Mouse (Mus musculus) heart, embryonic 14.5 days (tissue): ENCODE results near the gene Kcnj9. TPM values are rescaled to one million over a fixed set of nuclear protein-coding genes. Genes with fewer than 3 reads are reported as not detected.

Experiments used
- ATAC-seq: fragments of 200-750 bp; cut with Nextera tagmentation; 2 replicates; pipeline ENCODE4 v1.8.0; 2017; ENCODE audit warnings: low read depth, moderate TSS enrichment; ENCODE audit not compliant: insufficient number of reproducible peaks, insufficient read depth, low FRiP score
- H3K27ac ChIP-seq, 2 experiments: fragments of 200-500 bp in 1 of 2; fragments of 300-500 bp in 1 of 2; sonication (generic) in 1 of 2; replicated peaks in 1 of 2; 2 replicates each; pipeline ENCODE4 v1.5.1; 2012 to 2014; ENCODE audit warnings: low read depth in 2 of 2, low read length in 2 of 2, control low read depth in 1 of 2, mild to moderate bottlenecking in 1 of 2, mixed read lengths in 1 of 2; ENCODE audit not compliant: control insufficient read depth in 1 of 2, insufficient read depth in 1 of 2
- H3K27me3 ChIP-seq: fragments of 300-500 bp; sonication (generic); 2 replicates; pipeline ENCODE4 v1.6.1; 2014; ENCODE audit warnings: mild to moderate bottlenecking, low read length, control low read depth; ENCODE audit not compliant: control insufficient read depth, insufficient read depth
- H3K36me3 ChIP-seq: fragments of 300-500 bp; sonication (generic); 2 replicates; pipeline ENCODE4 v1.6.1; 2014; ENCODE audit warnings: mild to moderate bottlenecking, control low read depth, low read length, mixed read lengths; ENCODE audit not compliant: control insufficient read depth, insufficient read depth
- H3K4me1 ChIP-seq, 2 experiments: fragments of 200-500 bp in 1 of 2; fragments of 300-500 bp in 1 of 2; sonication (generic) in 1 of 2; 2 replicates each; pipeline ENCODE4 v1.6.1; 2012 to 2014; ENCODE audit warnings: low read length in 2 of 2, control low read depth in 1 of 2, mixed read lengths in 1 of 2; ENCODE audit not compliant: control insufficient read depth in 2 of 2, insufficient read depth in 2 of 2
- H3K4me2 ChIP-seq: fragments of 300-500 bp; sonication (generic); 2 replicates; pipeline ENCODE4 v1.6.1; 2014; ENCODE audit warnings: mild to moderate bottlenecking, low read length
- H3K4me3 ChIP-seq, 2 experiments: fragments of 200-500 bp in 1 of 2; fragments of 300-500 bp in 1 of 2; sonication (generic) in 1 of 2; 2 replicates each; pipeline ENCODE4 v1.5.1; 2012 to 2014; ENCODE audit warnings: low read length in 2 of 2, mild to moderate bottlenecking in 2 of 2, control low read depth in 1 of 2, low read depth in 1 of 2, moderate library complexity in 1 of 2; ENCODE audit not compliant: control insufficient read depth in 1 of 2, insufficient read depth in 1 of 2
- H3K9ac ChIP-seq: fragments of 300-500 bp; sonication (generic); 2 replicates; pipeline ENCODE4 v1.6.1; 2014; ENCODE audit warnings: mild to moderate bottlenecking, low read length
- H3K9me3 ChIP-seq: fragments of 300-500 bp; sonication (generic); 2 replicates; pipeline ENCODE4 v1.6.1; 2016; ENCODE audit warnings: low read length, control low read depth; ENCODE audit not compliant: control insufficient read depth
- WGBS: fragments of 180-500 bp; shearing (Covaris S2); extraction: QIAGEN DNeasy Blood & Tissue Kit; methylation state at CpG from one replicate; pipeline ENCODE4 v1.1.7; 2014; 5-methylcytosine and 5-hydroxymethylcytosine counted together
- polyA plus RNA-seq: library from polyadenylated mRNA; unstranded; fragments of >200 nt; fragmentation: Nextera tagmentation; extraction: Ambion mirVana; gene quantifications from 2 replicates; pipeline ENCODE4 v1.2.1, GENCODE M21; 2014

Gene Kcnj9
- polyA plus RNA-seq, 1 experiment from 2014 or later, result not detected

DNA sequence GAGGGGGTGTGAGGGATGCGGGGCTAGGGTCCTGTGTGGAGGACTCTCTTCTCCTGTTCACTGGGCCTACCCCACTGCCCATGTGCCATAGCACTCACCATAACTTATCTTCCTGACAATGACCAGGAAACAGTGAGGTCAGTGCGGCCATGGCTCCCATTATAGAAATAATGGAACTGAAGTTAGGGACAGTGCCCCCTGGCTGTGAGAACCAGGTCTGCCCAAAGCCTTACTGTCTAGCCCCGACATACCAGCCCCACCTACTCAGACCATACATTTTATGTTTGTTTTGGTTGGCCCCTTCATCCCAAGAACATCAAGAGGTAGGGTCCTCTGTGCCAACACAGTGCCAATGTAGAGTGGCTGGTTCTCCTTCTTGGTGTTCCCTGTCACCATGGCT is 23.5 kb downstream of the Kcnj9 start:
- Histone ChIP-seq H3K36me3 (no peaks in the 10 kb centered on the region), H3K27me3 (no peaks in the 10 kb centered on the region), H3K4me1 (peaks cover 12 to 22% of the 10 kb centered on the region in 2 experiments), H3K9ac (no peak overlapping the region), H3K4me3 (no peak overlapping the region), H3K9me3 (no peaks in the 10 kb centered on the region), H3K4me2 (no peak overlapping the region), H3K27ac (no peak overlapping the region)
- ATAC-seq, result no peak
- 70% methylated on average over 3 of the region's 3 CpGs for WGBS

- H3K4me1 ChIP-seq, result peaks cover 17 to 26% of the 10 kb centered on the region in 2 experiments
- WGBS, result 83% methylated on average over 2 of the region's 2 CpGs
- no peak overlapping the region for H3K4me3 ChIP-seq
- H3K4me2 ChIP-seq, result no peak overlapping the region
- no peaks in the 10 kb centered on the region for H3K27me3 ChIP-seq
- no peak overlapping the region for H3K27ac ChIP-seq
- no peak for ATAC-seq
- H3K9me3 ChIP-seq, result no peaks in the 10 kb centered on the region
- no peak overlapping the region for H3K9ac ChIP-seq
- H3K36me3 ChIP-seq, result no peaks in the 10 kb centered on the region
These were observed 24.0 kb downstream of the Kcnj9 start for GRCm38 (mm10) chr1:172305153-172305552.

DNA sequence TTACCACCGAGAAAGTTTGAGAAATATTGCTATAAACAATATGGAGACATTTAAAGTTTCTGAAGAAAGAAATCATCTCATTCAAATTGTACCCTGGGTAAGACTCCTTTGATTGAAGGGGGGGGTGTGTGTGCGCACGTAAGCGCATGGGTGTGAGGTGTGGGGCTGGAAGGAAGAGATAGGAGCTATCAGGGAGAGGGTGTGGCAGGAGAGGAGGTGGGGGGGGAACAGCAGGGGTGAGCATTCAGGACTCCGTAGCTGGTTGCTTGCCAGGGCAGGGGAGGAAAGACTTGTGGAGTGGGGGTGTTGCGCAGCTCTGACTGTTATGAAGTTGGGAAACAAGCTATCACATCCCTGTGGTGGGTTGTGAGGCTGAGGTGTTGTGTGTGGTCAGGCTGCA is 24.7 kb downstream of the Kcnj9 start:
- WGBS, result 35% methylated on average over 6 of the region's 6 CpGs
- peaks cover 21 to 34% of the 10 kb centered on the region in 2 experiments for H3K4me1 ChIP-seq
- no peak for ATAC-seq
- H3K27me3 ChIP-seq, result no peaks in the 10 kb centered on the region
- H3K9me3 ChIP-seq, result no peaks in the 10 kb centered on the region
- H3K4me2 ChIP-seq, result no peak overlapping the region
- H3K4me3 ChIP-seq, result no peak overlapping the region
- H3K9ac ChIP-seq, result no peak overlapping the region
- no peak overlapping the region for H3K27ac ChIP-seq
- H3K36me3 ChIP-seq, result no peaks in the 10 kb centered on the region

DNA sequence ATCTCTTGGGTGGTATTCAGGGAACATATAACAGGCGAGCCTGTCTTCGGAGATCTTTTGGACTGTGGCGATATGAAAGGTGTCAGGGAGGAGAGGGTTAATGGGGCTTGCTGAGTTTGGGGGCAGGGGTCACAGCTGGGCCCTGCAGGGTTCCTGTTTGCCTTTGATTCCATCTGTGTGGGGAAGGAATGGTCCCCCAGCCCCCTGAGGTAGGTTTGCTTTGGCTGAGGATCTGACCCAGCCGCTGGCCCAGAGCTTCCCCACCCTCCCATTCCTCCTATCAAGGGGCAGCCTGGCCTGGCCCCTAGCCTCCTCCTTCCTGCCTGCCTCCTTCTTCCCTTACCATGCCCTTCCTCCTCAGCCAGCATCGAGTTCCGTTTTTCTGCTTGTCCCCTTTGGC is 26.3 kb downstream of the Kcnj9 start:
- H3K36me3 ChIP-seq, result no peaks in the 10 kb centered on the region
- H3K27ac ChIP-seq, result no peak overlapping the region
- no peak for ATAC-seq
- H3K4me2 ChIP-seq, result no peak overlapping the region
- H3K9ac ChIP-seq, result no peak overlapping the region
- H3K9me3 ChIP-seq, result no peaks in the 10 kb centered on the region
- no peak overlapping the region for H3K4me3 ChIP-seq
- H3K27me3 ChIP-seq, result no peaks in the 10 kb centered on the region
- WGBS, result 39% methylated on average over 6 of the region's 6 CpGs
- H3K4me1 ChIP-seq, result peaks cover 33 to 44% of the 10 kb centered on the region in 2 experiments

DNA sequence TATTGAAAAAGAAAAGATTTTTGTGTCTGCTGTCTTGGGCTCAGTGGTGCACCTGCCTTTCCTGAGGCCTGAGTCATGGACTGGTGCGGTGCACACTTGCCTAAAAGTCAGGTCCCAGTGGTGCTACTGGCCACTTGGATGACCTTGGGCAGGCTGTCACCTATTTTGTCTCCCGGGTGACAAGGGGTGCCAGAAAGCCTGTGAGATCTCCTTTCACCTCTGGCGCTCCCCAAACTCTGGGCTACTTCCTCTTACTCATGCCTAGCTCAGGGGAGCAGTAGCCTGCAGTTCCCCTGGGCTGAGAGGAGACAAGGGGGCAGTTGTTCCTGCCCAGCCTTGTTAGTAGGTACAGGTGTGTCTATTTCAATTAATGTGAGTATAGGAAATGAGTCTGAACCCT is 26.8 kb downstream of the Kcnj9 start:
- H3K36me3 ChIP-seq, result no peaks in the 10 kb centered on the region
- WGBS, result 67% methylated on average over 3 of the region's 3 CpGs
- H3K4me3 ChIP-seq, result no peak overlapping the region
- peaks cover 37 to 46% of the 10 kb centered on the region in 2 experiments for H3K4me1 ChIP-seq
- no peaks in the 10 kb centered on the region for H3K27me3 ChIP-seq
- H3K9me3 ChIP-seq, result no peaks in the 10 kb centered on the region
- ATAC-seq, result no peak
- no peak overlapping the region for H3K9ac ChIP-seq
- H3K4me2 ChIP-seq, result no peak overlapping the region
- no peak overlapping the region for H3K27ac ChIP-seq

DNA sequence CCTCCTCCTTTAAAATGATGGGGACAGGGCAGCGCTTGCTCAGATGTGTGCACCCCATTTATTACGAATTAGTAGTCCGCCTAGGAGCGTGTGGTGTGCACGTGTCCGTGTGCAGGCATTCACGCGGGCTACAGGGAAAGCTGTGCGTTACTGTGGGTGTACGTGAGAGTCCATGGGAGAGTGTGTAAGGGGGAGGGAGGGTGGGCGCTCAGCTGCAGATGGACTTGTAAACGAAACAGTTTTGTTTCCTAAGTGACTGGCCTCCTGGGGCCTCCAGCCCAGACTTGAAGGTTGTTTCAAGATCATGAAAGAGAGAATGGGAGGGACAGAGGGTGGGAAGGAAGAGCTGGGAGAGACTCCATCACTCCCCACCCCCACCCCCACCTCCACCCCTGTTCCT is 27.9 kb downstream of the Kcnj9 start:
- no peak overlapping the region for H3K4me2 ChIP-seq
- H3K4me1 ChIP-seq, result peaks cover 49 to 57% of the 10 kb centered on the region in 2 experiments
- no peak for ATAC-seq
- H3K9ac ChIP-seq, result no peak overlapping the region
- H3K4me3 ChIP-seq, result no peak overlapping the region
- peak overlapping the region in 1 of 2 experiments; percentile 34; a peak in 2 of 4 replicates for H3K27ac ChIP-seq
- H3K9me3 ChIP-seq, result no peaks in the 10 kb centered on the region
- 48% methylated on average over 12 of the region's 12 CpGs for WGBS
- no peaks in the 10 kb centered on the region for H3K27me3 ChIP-seq
- no peaks in the 10 kb centered on the region for H3K36me3 ChIP-seq

DNA sequence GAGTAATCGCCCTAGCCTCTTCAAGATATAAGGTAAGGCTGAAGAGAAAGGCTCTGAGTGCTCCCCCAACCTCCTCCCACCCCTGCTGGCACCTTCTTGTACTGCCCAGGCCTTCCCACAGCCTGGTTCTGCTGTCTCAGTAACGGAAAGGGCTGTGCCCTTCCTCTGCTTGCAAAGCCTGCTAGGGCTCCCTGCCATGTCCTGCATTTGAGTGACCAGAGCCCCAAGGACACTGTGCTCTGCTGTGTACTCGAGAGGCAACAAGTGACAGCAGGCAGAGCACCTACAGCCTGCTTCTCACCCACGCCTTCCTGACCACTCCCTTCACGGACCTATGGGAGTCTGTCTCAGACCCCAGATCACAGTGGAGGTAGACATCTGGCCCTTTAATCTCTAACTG is 28.9 kb downstream of the Kcnj9 start:
- Histone ChIP-seq H3K4me1 (peaks cover 56 to 66% of the 10 kb centered on the region in 2 experiments), H3K4me2 (no peak overlapping the region), H3K27me3 (no peaks in the 10 kb centered on the region), H3K9ac (peak overlapping the region; percentile 18; the same call in 1 of the 2 replicates), H3K4me3 (no peak overlapping the region), H3K27ac (peak overlapping the region; percentile 34 to 67), H3K9me3 (no peaks in the 10 kb centered on the region), H3K36me3 (no peaks in the 10 kb centered on the region)
- WGBS, result 35% methylated on average over 5 of the region's 5 CpGs
- no peak for ATAC-seq

GRCm38 (mm10) chr1:172299528-172299927 is 29.6 kb downstream of the Kcnj9 start:
- H3K9me3 ChIP-seq, result no peaks in the 10 kb centered on the region
- no peak overlapping the region; the same call in 1 of the 2 replicates for H3K9ac ChIP-seq
- peak overlapping the region; percentile 34 to 67 for H3K27ac ChIP-seq
- no peaks in the 10 kb centered on the region for H3K36me3 ChIP-seq
- H3K4me2 ChIP-seq, result no peak overlapping the region
- H3K4me1 ChIP-seq, result peaks cover 56 to 68% of the 10 kb centered on the region in 2 experiments
- WGBS, result 29% methylated on average over 7 of the region's 7 CpGs
- no peak for ATAC-seq
- no peak overlapping the region for H3K4me3 ChIP-seq
- no peaks in the 10 kb centered on the region for H3K27me3 ChIP-seq
